Mouse (Mus musculus) spleen, adult 2 months (tissue): ENCODE data around the gene Cldn22.

Experiments
- CTCF ChIP-seq: fragments of 200-500 bp; IDR thresholded peaks from 2 replicates; pipeline ENCODE4 v1.5.1; 2011; ENCODE audit warnings: mild to moderate bottlenecking, inconsistent platforms; ENCODE audit not compliant: insufficient read depth, insufficient read length, insufficient replicate concordance; ENCODE audit errors: extremely low read depth
- POLR2A ChIP-seq: fragments of 200-500 bp; IDR thresholded peaks from 2 replicates; pipeline ENCODE4 v1.6.1; 2011; ENCODE audit warnings: low read depth, low read length, inconsistent platforms

GRCm38 (mm10) chr8:47824182-47824581, at the start of gene Cldn22:
- TF ChIP-seq POLR2A (no peak), CTCF (no peak)
